Mouse (Mus musculus) olfactory bulb, adult 2 months (tissue): Measurements from ENCODE around the gene Gng2.

Experiments used
- CTCF ChIP-seq: fragments of 200-500 bp; IDR thresholded peaks from 2 replicates; pipeline ENCODE4 v1.5.1; 2012; ENCODE audit warnings: low read depth, mild to moderate bottlenecking, low read length, moderate library complexity; ENCODE audit not compliant: insufficient read depth
- POLR2A ChIP-seq: fragments of 200-500 bp; IDR thresholded peaks from 2 replicates; pipeline ENCODE4 v1.6.1; 2012; ENCODE audit warnings: mild to moderate bottlenecking, low read depth, low read length, moderate library complexity; ENCODE audit not compliant: insufficient read depth

GRCm38 (mm10) chr14:19995943-19996342 lies 18.5 kb upstream of the Gng2 start:
- TF ChIP-seq CTCF (no peak), POLR2A (no peak)
